Mouse (Mus musculus) hematopoietic stem cell, adult 5-6 weeks (primary cell): ENCODE measurements at regions not wholly inside any gene's neighbourhood (a gene's known extent, or its start where the extent isn't known, plus 50 kb on each side); places are given as distances from the start of the nearest gene placed in this dataset.

Experiments
- ATAC-seq, 2 experiments: fragments of 125-278 bp in 1 of 2; replicated peaks in 1 of 2; 2 replicates each; pipeline ENCODE4 v1.8.0; 2016 to 2017; ENCODE audit warnings: inconsistent platforms in 2 of 2, mild to moderate bottlenecking in 2 of 2, moderate number of reproducible peaks in 2 of 2, low read depth in 1 of 2, moderate TSS enrichment in 1 of 2; ENCODE audit not compliant: low FRiP score in 2 of 2, poor library complexity in 2 of 2, severe bottlenecking in 2 of 2, insufficient read depth in 1 of 2, low TSS enrichment in 1 of 2

DNA sequence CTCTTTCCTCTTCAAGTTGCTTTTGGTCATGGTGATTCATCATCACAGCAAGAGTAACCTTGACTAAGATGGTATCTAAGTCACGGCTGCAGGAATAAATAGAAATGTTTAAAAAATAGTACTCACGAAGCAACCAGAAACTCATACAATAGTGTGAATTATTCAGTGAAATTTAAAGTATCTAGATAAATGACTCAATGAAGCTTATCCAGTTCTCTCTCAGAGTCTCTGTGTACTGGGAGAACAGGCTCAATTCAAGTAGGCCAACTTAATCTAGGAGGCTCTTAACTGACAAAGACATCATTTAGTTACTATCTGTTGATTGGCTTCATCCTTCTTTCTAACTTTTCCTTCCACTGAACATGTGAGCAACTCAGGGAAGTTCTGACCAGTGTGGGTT, 175.5 kb upstream of the Pcdh15 start:
- no peak for ATAC-seq

- ATAC-seq, result no peak
Measured at GRCm38 (mm10) chr10:72956957-72957356, 142.2 kb upstream of the Pcdh15 start.

GRCm38 (mm10) chr10:72960051-72960450, 139.1 kb upstream of the Pcdh15 start:
- no peak for ATAC-seq

- no peak for ATAC-seq
Measured at GRCm38 (mm10) chr10:72981359-72981758, 117.8 kb upstream of the Pcdh15 start.

DNA sequence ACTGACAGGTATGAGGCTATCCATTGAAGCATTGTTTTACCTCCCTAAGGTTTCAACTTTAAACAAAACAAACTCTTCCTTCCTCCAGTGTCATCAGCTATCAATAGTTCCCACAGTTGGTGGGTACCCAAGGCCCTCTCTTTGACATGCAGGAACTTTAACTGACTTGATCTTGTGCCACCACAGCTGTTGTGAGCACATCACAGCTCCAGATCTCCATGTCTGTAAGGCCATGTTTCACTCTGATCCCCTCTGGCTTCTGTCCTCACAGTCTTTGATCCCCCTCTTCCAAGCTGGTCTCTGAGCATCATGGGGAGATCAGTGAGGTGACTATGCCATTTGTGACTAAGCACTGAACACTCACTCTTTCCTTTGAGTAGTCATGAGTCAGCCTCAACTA, 110.8 kb upstream of the Pcdh15 start:
- ATAC-seq, result no peak

GRCm38 (mm10) chr10:73010897-73011296, 88.2 kb upstream of the Pcdh15 start:
- ATAC-seq, result no peak

DNA sequence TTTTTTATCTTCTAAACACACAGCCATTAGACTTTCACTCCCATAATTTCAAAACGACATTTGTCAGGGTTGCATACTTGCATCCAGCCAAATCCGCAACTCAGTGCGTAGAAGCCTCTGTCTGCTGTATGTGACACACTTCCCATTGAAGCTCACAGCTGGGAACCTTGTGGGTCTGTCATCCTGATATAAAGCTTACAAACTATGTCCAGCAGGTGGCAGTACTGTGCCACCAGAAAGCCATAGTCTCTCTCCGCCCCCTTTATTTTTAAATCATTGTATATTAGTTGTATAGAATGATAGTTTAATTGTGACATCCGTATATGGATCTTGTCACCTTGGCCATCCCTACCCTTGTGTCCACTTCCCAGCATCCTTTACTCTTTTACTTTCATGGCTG, 87.3 kb upstream of the Pcdh15 start:
- 0 out of 4 replicates have a peak, but pooled peaks of 1 of the 2 experiments have one; percentile 27 for ATAC-seq

- no peak for ATAC-seq
Measured at GRCm38 (mm10) chr10:73037476-73037875, 61.7 kb upstream of the Pcdh15 start.

DNA sequence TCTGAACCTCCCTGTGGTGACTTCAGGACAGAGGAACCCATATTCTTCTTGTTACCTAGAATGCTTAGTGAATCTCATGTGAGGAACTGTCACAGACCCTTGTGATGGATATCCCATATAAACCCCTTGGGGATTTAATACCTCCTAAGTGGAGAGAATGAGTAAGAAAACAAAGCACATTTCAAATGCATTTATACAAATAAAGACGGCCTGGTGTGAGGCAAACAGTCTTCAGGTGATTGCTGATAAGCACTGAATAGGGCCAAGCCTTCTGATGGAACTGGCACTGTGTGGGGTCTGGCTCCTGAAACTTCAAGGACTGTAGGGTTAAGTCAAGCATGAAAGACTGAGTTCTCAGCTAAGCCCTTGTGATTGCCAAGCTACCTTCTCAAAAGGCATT, 59.6 kb upstream of the Pcdh15 start:
- ATAC-seq, result no peak
